Mouse (Mus musculus) C2C12 (cell line): Measurements from ENCODE around the gene Pnpo.

ENCODE experiments used
- CEBPB ChIP-seq: IDR thresholded peaks from one replicate; pipeline ENCODE4 v1.6.1; 2011; ENCODE audit warnings: low read depth, mild to moderate bottlenecking, control low read depth, moderate library complexity
- CTCF ChIP-seq: IDR thresholded peaks from one replicate; pipeline ENCODE4 v1.5.1; 2011; ENCODE audit not compliant: control insufficient read depth, insufficient read depth, insufficient read length
- FOSL1 ChIP-seq: IDR thresholded peaks from one replicate; pipeline ENCODE4 v1.8.0; 2011; ENCODE audit warnings: mild to moderate bottlenecking, low read length; ENCODE audit not compliant: poor library complexity, insufficient read depth, severe bottlenecking
- MAX ChIP-seq: IDR thresholded peaks from one replicate; pipeline ENCODE4 v1.6.1; 2011; ENCODE audit warnings: mild to moderate bottlenecking, control low read depth
- MYOD1 ChIP-seq: IDR thresholded peaks from one replicate; pipeline ENCODE4 v1.6.1; 2011; ENCODE audit warnings: low read depth; ENCODE audit not compliant: control insufficient read depth, insufficient read length
- MYOG ChIP-seq: IDR thresholded peaks from one replicate; pipeline ENCODE4 v1.6.1; 2011; ENCODE audit not compliant: control insufficient read depth, insufficient read length; ENCODE audit errors: extremely low read depth
- USF1 ChIP-seq: IDR thresholded peaks from one replicate; pipeline ENCODE4 v1.6.1; 2011; ENCODE audit warnings: low read depth, mild to moderate bottlenecking, control low read depth, moderate library complexity

GRCm38 (mm10) chr11:96901332-96901731 lies 42.5 kb downstream of the Pnpo start:
- TF ChIP-seq CTCF (no peak), MAX (no peak), CEBPB (no peak), MYOD1 (no peak), USF1 (no peak), FOSL1 (no peak), MYOG (no peak)
